Mouse (Mus musculus): Measurements from ENCODE around the gene Arfgap1.
A peak's percentile ranks its signal among the peaks of the same experiment; 100 is the strongest.

Gene Arfgap1

DNA sequence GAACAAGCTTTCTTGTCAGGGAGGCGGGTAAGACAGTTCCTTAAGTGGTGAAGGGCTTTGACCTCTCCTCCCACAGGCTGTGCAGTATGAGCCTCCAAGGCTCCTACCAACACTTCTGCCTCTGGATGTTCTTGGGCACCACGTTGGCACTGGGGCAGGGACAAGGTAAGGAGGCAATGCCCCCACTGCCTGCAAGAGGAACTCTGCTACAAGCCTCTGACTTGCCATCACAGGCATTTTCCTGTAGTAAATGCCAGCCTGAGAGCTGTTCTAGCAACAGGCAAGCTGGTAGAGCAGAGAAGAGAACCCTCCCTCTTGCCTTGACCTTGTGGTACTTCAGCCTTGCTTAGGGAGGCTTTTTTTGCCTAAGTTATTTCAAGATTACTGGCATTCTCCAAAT lies 19.4 kb downstream of the Arfgap1 start, which contains the start of gene Col20a1:
Gene Col20a1, plus strand, starts transcription at position 87 of the 400 bp plus-strand sequence.
- no peak for DNase-seq (ENCODE audit: low spot score in 2 of 2)

- no peak for DNase-seq (ENCODE audit: low spot score in 2 of 2)
Observed at GRCm38 (mm10) chr2:180987001-180987400, 20.0 kb downstream of the Arfgap1 start.

DNA sequence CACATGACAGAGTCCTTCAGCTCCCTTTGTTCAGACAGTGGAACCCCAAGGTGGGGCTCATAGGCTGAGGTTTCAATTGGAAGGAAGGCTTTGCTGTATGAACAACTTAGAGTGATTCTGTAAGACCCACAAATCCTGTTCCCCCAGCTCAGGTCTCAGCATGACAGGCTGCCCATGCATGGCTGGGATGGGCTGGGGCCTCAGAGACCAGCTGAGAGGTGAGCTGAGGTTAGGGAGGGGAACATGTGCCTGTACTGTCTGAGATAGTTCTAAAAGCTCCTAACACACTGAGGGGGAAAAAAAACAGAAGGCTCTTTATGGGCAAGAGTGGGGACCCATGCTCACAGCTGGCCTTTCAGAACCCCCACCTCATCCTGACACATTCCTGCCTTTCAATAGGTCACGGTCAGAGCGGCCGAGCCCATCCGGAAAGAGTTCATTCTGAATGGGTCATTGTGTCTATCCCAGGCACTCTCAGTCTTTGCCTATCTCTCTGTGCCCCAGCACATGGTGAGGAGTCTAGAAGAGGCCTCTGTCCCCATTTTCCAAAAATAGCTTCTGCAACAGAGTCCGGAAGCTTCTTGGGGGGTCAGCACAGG lies 20.5 kb downstream of the Arfgap1 start:
- DNase-seq (ENCODE audit: low spot score in 2 of 2), result no peak

GRCm38 (mm10) chr2:180988347-180988913 lies 21.4 kb downstream of the Arfgap1 start:
- peak in 1 of 2 experiments; percentile 24 for DNase-seq (ENCODE audit: low spot score in 2 of 2)

DNA sequence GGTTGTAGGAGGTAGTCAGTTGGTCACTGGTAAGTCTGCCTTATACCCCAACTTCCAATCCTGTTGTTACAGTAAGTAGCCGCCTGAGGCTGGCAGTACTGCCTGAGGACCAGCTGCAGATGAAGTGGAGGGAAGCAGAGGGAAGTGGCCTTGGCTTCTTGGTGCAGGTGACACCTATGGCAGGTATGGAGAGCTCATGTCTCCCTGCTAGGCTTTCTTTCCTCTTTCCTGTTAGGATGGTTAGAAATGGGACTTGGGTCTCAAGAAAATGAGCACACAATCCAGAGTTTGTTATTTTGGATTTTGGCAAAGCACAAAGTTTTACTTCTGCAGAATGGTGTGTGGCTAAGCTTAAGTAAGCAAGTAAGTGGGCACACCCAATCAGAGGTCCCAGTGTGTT lies 21.9 kb downstream of the Arfgap1 start:
- no peak for DNase-seq (ENCODE audit: low spot score in 2 of 2)

DNA sequence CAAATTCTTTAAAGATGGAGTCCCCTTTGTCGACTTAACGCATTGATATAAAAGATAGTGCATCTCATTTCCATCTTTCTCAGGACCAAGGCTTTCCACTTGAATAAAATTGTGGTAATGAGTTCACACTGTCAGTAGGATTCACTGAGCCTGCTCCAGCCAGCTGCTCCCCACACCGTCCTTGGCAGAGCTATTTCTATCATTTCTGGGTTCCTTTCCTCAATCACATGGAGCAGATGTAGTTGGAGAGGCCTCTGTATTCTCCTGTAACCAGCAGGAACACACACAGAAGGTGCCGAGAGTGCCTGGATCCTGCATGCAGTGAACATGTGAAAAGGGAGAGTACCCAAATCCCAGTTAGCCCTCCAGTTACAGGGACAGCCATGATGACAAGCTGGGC lies 23.3 kb downstream of the Arfgap1 start:
- DNase-seq (ENCODE audit: low spot score in 2 of 2), result no peak

GRCm38 (mm10) chr2:180994360-180994759 lies 27.3 kb downstream of the Arfgap1 start:
- DNase-seq (ENCODE audit: low spot score in 2 of 2), result no peak

DNA sequence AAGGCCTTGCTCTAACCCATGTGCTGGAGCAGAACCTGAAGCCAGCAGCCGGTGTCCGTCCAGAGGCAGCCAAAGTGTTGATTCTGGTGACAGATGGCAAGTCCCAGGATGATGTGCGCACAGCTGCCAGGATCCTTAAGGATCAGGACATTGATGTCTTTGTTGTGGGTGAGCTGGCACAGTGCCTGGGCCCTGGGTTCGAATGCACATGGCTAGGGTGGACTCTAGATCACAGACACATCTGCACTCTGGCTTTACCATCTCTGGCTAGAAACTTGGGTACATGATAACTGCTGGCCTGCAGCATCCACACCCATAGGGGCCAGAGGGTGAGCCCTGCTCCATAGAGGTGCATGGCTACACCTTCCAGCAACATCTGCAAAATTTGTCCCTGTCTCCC lies 28.4 kb downstream of the Arfgap1 start:
- DNase-seq (ENCODE audit: low spot score in 2 of 2), result no peak

DNA sequence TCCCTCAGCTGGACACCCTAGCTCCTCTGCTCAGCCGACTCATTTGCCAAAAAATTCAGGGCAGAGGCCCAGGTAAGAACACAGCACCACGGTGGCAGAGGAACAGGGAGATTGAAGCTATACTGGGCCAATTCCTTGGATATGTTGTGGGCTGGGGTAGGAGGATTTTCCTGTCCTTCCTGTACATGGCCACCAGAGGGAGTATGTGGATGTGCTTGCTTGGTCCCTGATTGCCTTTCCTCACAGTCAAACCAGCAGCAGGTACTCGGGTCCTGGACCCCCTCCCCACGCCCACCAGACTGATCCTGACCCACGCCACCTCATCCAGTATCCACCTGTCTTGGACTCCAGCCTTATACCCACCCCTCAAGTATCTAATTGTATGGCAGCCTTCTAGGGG lies 29.4 kb downstream of the Arfgap1 start:
- DNase-seq (ENCODE audit: low spot score in 2 of 2), result peak in 1 of 2 experiments; percentile 47

DNA sequence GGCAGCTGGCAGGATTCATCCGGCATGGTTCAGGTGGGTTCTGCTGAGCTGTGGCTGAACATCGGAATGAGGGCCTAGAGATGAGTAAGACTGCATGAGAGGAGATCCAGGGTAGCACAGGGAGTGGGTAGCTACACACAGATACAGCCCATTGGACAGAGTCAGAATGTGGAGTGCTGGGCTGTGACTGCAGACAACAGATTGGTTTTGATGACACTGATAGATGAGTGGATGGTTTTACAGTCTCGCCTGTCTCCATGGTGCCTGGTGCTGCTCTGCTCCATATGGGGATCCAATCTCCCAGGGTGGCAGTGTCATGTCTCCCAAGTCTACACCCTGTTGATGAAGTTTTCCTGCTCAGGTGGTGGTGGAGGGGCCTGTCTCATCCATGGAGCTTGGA lies 29.9 kb downstream of the Arfgap1 start:
- DNase-seq (ENCODE audit: low spot score in 2 of 2), result no peak

- no peak for DNase-seq (ENCODE audit: low spot score in 2 of 2)
Observed at GRCm38 (mm10) chr2:181007054-181007453, 40.0 kb downstream of the Arfgap1 start.

- DNase-seq (ENCODE audit: low spot score in 2 of 2), result no peak
Observed at GRCm38 (mm10) chr2:181008339-181008738, 41.3 kb downstream of the Arfgap1 start.

GRCm38 (mm10) chr2:181031406-181031934 lies 64.4 kb downstream of the Arfgap1 start:
- no peak for DNase-seq (ENCODE audit: low spot score in 2 of 2)
